Mouse (Mus musculus) urinary bladder, postnatal 4 days (tissue): ENCODE measurements at regions not wholly inside any gene's neighbourhood (a gene's known extent, or its start where the extent isn't known, plus 50 kb on each side); places are given as distances from the start of the nearest gene placed in this dataset.
"Not testable (repeated sequence)": the region's sequence is repeated elsewhere in the genome, so short reads cannot be mapped to it uniquely, and the experiment has no call there.

ENCODE experiments used
- DNase-seq, 2 experiments: peaks; one replicate each; pipeline ENCODE4 v3.0.0; 2021 to 2022; ENCODE audit warnings: low spot score in 2 of 2

- DNase-seq, result not testable (repeated sequence)
These were observed 235.4 kb upstream of the Cts3 start for GRCm38 (mm10) chr13:61805300-61805699.

- peak; percentile 28 to 58 for DNase-seq
These were observed 234.4 kb upstream of the Cts3 start for GRCm38 (mm10) chr13:61804168-61804874.

GRCm38 (mm10) chr13:61803763-61804162 is 233.8 kb upstream of the Cts3 start:
- DNase-seq, result not testable (repeated sequence)

- DNase-seq, result not testable (repeated sequence)
These were observed 193.5 kb upstream of the Cts3 start for GRCm38 (mm10) chr13:61763457-61763856.
